Mouse (Mus musculus) frontal cortex, postnatal 14 days (tissue): ENCODE measurements at regions not wholly inside any gene's neighbourhood (a gene's known extent, or its start where the extent isn't known, plus 50 kb on each side); places are given as distances from the start of the nearest gene placed in this dataset.

ENCODE experiments used
- DNase-seq, 2 experiments: peaks; one replicate each; pipeline ENCODE4 v3.0.0; 2022; ENCODE audit warnings: low spot score in 2 of 2

- no peak for DNase-seq
Measured at GRCm38 (mm10) chr16:73424851-73425250, 986.8 kb downstream of the Robo2 start.

GRCm38 (mm10) chr16:73424311-73424710, 987.3 kb downstream of the Robo2 start:
- no peak for DNase-seq

- DNase-seq, result no peak
Measured at GRCm38 (mm10) chr16:73404509-73404908, 1007.1 kb downstream of the Robo2 start.

GRCm38 (mm10) chr16:73404099-73404498, 1007.5 kb downstream of the Robo2 start:
- DNase-seq, result no peak

GRCm38 (mm10) chr16:73379056-73379455, 1032.6 kb downstream of the Robo2 start:
- no peak for DNase-seq

- DNase-seq, result no peak
Measured at GRCm38 (mm10) chr16:73374608-73375165, 1036.9 kb downstream of the Robo2 start.

GRCm38 (mm10) chr16:73368607-73369233, 1042.9 kb downstream of the Robo2 start:
- DNase-seq, result no peak

- no peak for DNase-seq
Measured at GRCm38 (mm10) chr16:73367926-73368325, 1043.7 kb downstream of the Robo2 start.

GRCm38 (mm10) chr16:73367226-73367840, 1044.3 kb downstream of the Robo2 start:
- DNase-seq, result peak in 1 of 2 experiments; percentile 14

- no peak for DNase-seq
Measured at GRCm38 (mm10) chr16:73350698-73351097, 1042.6 kb downstream of the Robo1 start.

- no peak for DNase-seq
Measured at GRCm38 (mm10) chr16:73343941-73344340, 1035.8 kb downstream of the Robo1 start.

- no peak for DNase-seq
Measured at GRCm38 (mm10) chr16:73343531-73343930, 1035.4 kb downstream of the Robo1 start.

- no peak for DNase-seq
Measured at GRCm38 (mm10) chr16:73317644-73318043, 1009.5 kb downstream of the Robo1 start.

- no peak for DNase-seq
Measured at GRCm38 (mm10) chr16:73310096-73310495, 1002.0 kb downstream of the Robo1 start.

- DNase-seq, result no peak
Measured at GRCm38 (mm10) chr16:73279951-73280350, 971.8 kb downstream of the Robo1 start.

GRCm38 (mm10) chr16:73259691-73260090, 951.6 kb downstream of the Robo1 start:
- no peak for DNase-seq

- no peak for DNase-seq
Measured at GRCm38 (mm10) chr16:73259283-73259682, 951.2 kb downstream of the Robo1 start.

GRCm38 (mm10) chr16:73245073-73245590, 937.0 kb downstream of the Robo1 start:
- no peak for DNase-seq

GRCm38 (mm10) chr16:73230599-73230998, 922.5 kb downstream of the Robo1 start:
- DNase-seq, result no peak

- no peak for DNase-seq
Measured at GRCm38 (mm10) chr16:73217555-73217954, 909.4 kb downstream of the Robo1 start.

GRCm38 (mm10) chr16:73203542-73203941, 895.4 kb downstream of the Robo1 start:
- no peak for DNase-seq

GRCm38 (mm10) chr16:73200991-73201390, 892.9 kb downstream of the Robo1 start:
- DNase-seq, result no peak

- no peak for DNase-seq
Measured at GRCm38 (mm10) chr16:73182776-73183175, 874.7 kb downstream of the Robo1 start.
